Mouse (Mus musculus) right cerebral cortex, postnatal 25 days (tissue): Measurements from ENCODE around the gene Dlx4.

Experiments used
- DNase-seq: peaks from one replicate; pipeline ENCODE4 v3.0.0; 2022

Gene Dlx4

DNA sequence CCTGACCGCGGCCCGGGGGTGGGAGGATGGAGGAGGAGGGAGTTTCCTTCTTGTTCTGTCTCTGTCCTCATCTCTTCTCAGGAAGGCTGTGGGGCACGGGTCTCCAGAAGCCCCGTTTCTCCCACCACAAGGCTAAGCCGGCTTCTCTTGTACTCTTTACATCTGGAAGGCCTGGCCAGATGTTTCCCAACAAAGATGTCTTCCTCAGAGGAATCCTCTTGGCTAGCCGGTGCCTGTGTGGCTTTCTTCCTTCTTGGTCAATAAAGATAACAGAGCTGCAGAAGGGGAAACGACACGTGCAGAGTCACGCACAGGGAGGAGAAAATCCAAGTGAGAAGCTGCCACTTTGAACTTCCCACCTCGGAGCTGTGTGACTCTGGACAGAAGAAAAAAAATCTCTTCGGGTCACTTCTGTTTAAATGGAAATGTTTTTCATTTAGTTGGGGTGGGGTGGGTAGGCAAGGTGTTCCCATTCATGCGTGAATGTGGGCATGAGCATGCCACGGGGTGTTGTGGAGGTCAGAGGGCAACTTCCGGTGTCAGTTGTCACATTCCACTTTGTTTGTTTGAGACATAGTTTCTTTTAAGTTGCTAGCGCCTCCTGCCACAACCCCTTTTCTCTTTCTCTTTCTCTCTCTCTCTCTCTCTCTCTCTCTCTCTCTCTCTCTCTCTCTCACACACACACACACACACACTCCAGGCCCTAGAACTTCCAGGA lies 44.8 kb downstream of the Dlx4 start:
- DNase-seq = no peak

DNA sequence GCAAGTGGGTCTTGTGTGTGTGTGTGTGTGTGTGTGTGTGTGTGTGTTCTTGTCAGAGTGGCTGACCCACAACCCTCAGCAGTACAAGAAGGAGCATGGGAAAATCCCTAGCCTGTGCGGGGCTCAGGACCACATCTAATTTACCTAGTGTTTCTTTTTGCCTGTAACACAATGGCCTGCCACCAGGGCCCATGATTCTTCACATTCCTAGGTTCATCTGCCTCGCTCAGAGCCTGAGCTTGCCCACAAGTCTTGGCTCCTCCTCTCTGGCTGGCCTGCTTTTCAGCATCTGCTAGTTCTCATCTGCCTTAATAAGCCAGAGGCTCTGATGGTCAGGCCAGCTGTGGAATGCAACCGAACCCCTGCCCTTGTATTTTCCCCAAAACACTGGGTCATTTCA lies 45.7 kb downstream of the Dlx4 start:
- no peak for DNase-seq

DNA sequence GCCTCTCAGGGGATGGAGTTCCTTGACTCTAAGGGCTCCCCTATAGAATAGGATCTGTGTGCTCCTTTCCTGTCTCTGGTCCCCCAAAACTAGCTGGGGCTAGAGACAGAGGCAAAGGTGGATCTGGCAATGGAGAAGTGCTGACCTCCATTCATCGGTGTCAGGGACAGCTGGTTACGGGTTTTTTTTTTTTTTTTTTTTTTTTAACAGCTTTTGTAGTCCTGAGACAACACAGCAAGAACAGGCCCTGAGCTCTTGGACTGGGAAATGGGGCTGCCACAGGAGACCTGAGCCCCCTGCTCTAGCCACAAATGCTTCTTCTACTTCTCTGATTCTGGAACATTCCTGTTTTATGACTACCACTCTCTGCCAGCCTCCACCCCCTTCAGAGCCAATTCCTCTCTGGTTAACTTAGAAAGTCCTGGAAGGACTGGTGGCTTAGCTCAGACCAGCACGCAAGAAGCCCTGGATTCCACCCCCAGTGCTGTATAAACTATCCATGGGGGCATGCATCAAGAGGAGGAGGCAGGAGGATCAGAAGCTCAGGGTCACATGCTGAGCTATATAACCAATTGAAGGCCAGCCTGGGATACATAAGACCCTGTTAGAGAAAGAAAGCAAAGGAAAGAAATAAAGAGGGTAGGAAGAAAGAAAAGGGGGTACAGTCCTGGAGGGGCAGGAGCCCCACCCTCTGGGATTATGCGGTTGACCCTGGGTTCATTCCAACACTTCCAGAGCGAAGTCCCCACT lies 47.5 kb downstream of the Dlx4 start:
- no peak for DNase-seq

DNA sequence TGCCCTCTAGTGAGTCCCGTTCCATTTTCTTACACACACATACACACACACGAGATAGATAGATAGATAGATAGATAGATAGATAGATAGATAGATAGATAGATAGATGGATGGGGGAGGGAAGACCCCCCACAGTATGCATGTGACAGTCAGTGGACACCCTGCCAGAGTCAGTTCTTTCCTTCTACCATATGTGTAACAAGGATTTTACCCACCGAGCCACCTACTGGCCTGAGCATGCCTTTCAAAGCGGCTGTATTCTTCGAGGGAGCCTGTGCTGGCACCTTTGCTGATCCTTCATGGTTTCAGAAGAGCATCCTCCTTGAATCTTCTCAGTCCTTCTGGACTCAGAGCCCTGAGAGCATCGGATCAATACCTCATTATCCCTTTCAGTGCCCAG lies 48.2 kb downstream of the Dlx4 start:
- DNase-seq = no peak

- DNase-seq = no peak
Measured at GRCm38 (mm10) chr11:95096608-95097373, 49.3 kb downstream of the Dlx4 start.

- DNase-seq = no peak
Measured at GRCm38 (mm10) chr11:95095596-95095995, 50.5 kb downstream of the Dlx4 start.

DNA sequence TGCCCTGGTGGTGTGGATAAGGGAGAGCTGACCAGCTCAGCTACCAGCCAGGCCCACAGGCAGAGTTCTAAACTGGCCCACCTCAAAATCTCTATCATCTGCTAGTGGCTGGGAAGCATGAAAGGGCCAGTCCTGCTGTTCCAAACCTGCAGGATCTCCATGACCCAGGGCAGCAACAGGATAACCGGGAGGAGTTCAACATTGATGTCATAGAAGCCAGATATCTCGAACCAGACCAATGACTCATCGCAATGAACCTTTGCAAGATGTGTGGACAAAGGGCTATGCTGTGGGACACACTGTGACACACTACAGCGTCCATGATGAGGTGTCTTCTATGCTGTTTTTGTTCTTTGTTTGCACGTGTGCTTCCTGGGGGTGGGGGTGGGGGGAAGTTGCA lies 53.0 kb downstream of the Dlx4 start:
- DNase-seq = no peak
